25 mouse cellular contexts compared by ENCODE assay signal in genomic region chr10:5561706-5562105, GRCm38 (mm10). TPM values are rescaled to one million over a fixed set of nuclear protein-coding genes. Genes with fewer than 3 reads are reported as not detected.
DNase-seq lines count a peak whose midpoint lies in the region; ATAC-seq lines count a peak whose summit lies in the region.
"Had no signal": no experiment of that assay in that cellular context is flagged by ENCODE, and none has a peak within 500 bp of the region (broad histone marks: within the 10 kb centered on the region; RNA-seq: fewer than 3 reads in every experiment).

No protein-coding gene starts in this region.

- no peak for ATAC-seq in midbrain, embryonic 11.5 days (ENCODE audit: low FRiP score)
- ATAC-seq in midbrain, embryonic 15.5 days (replicated peaks): no peak
- ATAC-seq: activated CD4-positive, CD25-positive, alpha-beta regulatory T cell, adult 4 months; CD4-positive, CD25-positive, alpha-beta regulatory T cell, adult 4 months; Patski had no signal

- H3K27ac ChIP-seq in midbrain, embryonic 11.5 days (ENCODE audit: low read depth, low read length): no peak overlapping the region
- H3K27ac ChIP-seq in midbrain, embryonic 15.5 days: no peak overlapping the region

- H3K27me3 ChIP-seq in midbrain, embryonic 11.5 days (ENCODE audit: control insufficient read depth, insufficient read depth, low read length): no peaks in the 10 kb centered on the region
- H3K27me3 ChIP-seq in midbrain, embryonic 15.5 days (replicated peaks): no peaks in the 10 kb centered on the region
- H3K27me3 ChIP-seq: CH12.LX had no signal

- DNase-seq in heart, adult 11 months: peak; percentile 61
- DNase-seq in heart, adult 9 months (ENCODE audit: low spot score in 2 of 2): no peak
- DNase-seq in midbrain, embryonic 11.5 days (ENCODE audit: low spot score, missing footprints): peak; percentile 77
- DNase-seq in ES-CJ7 (ENCODE audit: low read depth, low spot score): peak; percentile 26
- no peak for DNase-seq in left cerebral cortex, postnatal 36 days (ENCODE audit: low spot score in 2 of 2)
- DNase-seq: adrenal gland, adult 2 months; adrenal gland, adult 8-10 months; adrenal gland, postnatal 10 days; adrenal gland, postnatal 14 days; adrenal gland, postnatal 25 days; adrenal gland, postnatal 36 days; B cell, adult 2 months; cerebellum, adult 11 months; cerebellum, adult 11-12 months; cerebellum, adult 18-20 months; cerebellum, adult 2 months had no signal

- no peak overlapping the region for H3K4me2 ChIP-seq in midbrain, embryonic 11.5 days
- no peak overlapping the region for H3K4me2 ChIP-seq in midbrain, embryonic 15.5 days

- H3K9ac ChIP-seq in midbrain, embryonic 11.5 days (ENCODE audit: low read length): no peak overlapping the region
- no peak overlapping the region for H3K9ac ChIP-seq in midbrain, embryonic 15.5 days

- H3K4me3 ChIP-seq in midbrain, embryonic 11.5 days (ENCODE audit: low read depth, low read length): no peak overlapping the region
- H3K4me3 ChIP-seq in midbrain, embryonic 15.5 days: no peak overlapping the region

- no peaks in the 10 kb centered on the region for H3K4me1 ChIP-seq in midbrain, embryonic 11.5 days (ENCODE audit: control insufficient read depth, insufficient read depth, low read length)
- no peaks in the 10 kb centered on the region for H3K4me1 ChIP-seq in midbrain, embryonic 15.5 days

- H3K36me3 ChIP-seq in midbrain, embryonic 11.5 days (ENCODE audit: control insufficient read depth, insufficient read depth, low read length): no peaks in the 10 kb centered on the region
- H3K36me3 ChIP-seq in midbrain, embryonic 15.5 days (replicated peaks): no peaks in the 10 kb centered on the region
- H3K36me3 ChIP-seq: G1E had no signal

- intact Hi-C loops in left cerebral cortex, postnatal 36 days (cut with DNase I): no loop called here

- WGBS in midbrain, embryonic 11.5 days: 85% methylated on average over 4 of the region's 4 CpGs
- WGBS in midbrain, embryonic 15.5 days: 93% methylated on average over 4 of the region's 4 CpGs

- H3K9me3 ChIP-seq in midbrain, embryonic 11.5 days (ENCODE audit: control insufficient read depth, low read length): no peaks in the 10 kb centered on the region
- no peaks in the 10 kb centered on the region for H3K9me3 ChIP-seq in midbrain, embryonic 15.5 days
- H3K9me3 ChIP-seq: G1E had no signal

RNA-seq across cellular contexts. Expression of gene Syne1, which starts 10.4 kb away (rescaled TPM):
- polyA plus RNA-seq in midbrain, embryonic 11.5 days (2014; fragmentation: Nextera tagmentation; extraction: Ambion mirVana): 2.7 and 2.9 TPM in 2 replicates
- 16.2 and 17.5 TPM in 2 replicates for polyA plus RNA-seq in midbrain, embryonic 15.5 days (2015; fragmentation: Nextera tagmentation; extraction: Ambion mirVana)
- total RNA-seq in left cerebral cortex, postnatal 36 days (2021): 100 to 1,000 TPM; 368 to 438 TPM

RNA-seq across cellular contexts. Expression of gene Myct1, which starts 31.9 kb away (rescaled TPM):
- polyA plus RNA-seq in midbrain, embryonic 11.5 days (2014; fragmentation: Nextera tagmentation; extraction: Ambion mirVana): 2.1 and 2.2 TPM in 2 replicates
- polyA plus RNA-seq in midbrain, embryonic 15.5 days (2015; fragmentation: Nextera tagmentation; extraction: Ambion mirVana): 0.65 and 0.71 TPM in 2 replicates
- total RNA-seq in left cerebral cortex, postnatal 36 days (2021): under 1 TPM; 0.39 to 0.41 TPM
- total RNA-seq: CH12.LX, ES-E14, MEL had no signal
- polyA plus RNA-seq: activated CD4-positive, CD25-positive, alpha-beta regulatory T cell, adult 4 months; C2C12; CD4-positive, CD25-positive, alpha-beta regulatory T cell, adult 4 months; Patski had no signal

Comparison
In these comparisons a context has a peak if more than half of its experiments do, and no peak if none do; other contexts are left out.
1. DNase-seq: peak in heart, adult 11 months (single experiment), midbrain, embryonic 11.5 days (single experiment) and ES-CJ7 (single experiment); none in heart, adult 9 months (0 of 2) and left cerebral cortex, postnatal 36 days (0 of 2).